Mouse (Mus musculus) kidney, postnatal 4 days (tissue): ENCODE measurements at regions not wholly inside any gene's neighbourhood (a gene's known extent, or its start where the extent isn't known, plus 50 kb on each side); places are given as distances from the start of the nearest gene placed in this dataset.
"Not testable (repeated sequence)": the region's sequence is repeated elsewhere in the genome, so short reads cannot be mapped to it uniquely, and the experiment has no call there.

Source experiments
- DNase-seq, 2 experiments: peaks; one replicate each; pipeline ENCODE4 v3.0.0; 2021; ENCODE audit warnings: mixed read lengths in 2 of 2

GRCm38 (mm10) chr13:68167826-68168225 lies 304.7 kb downstream of the BC048507 start:
- DNase-seq: peak; percentile 49 to 60

DNA sequence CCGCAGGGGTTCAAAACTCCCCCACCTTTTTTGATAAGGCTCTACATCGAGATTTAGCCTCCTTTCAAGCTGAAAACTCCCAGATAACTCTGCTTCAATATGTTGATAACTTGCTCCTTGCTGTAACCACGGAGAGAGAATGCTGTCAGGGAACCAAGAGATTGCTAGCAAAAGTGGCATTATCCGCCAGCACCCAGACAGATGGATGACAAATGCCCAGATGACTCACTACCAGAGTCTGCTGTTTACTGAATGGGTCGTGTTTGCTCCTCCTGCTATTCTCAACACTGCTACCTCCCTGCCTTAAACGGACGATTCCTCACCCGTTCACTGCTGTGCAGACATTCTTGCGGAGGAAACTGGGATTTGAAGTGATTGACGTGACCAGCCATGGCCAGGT lies 310.3 kb downstream of the BC048507 start:
- DNase-seq: not testable (repeated sequence)
